Mouse (Mus musculus): Measurements from ENCODE around the gene Lsm5. TPM values are rescaled to one million over a fixed set of nuclear protein-coding genes. Genes with fewer than 3 reads are reported as not detected.

Gene Lsm5
- polyA plus RNA-seq, 1 experiment from 2014 or later, result 159 TPM

- Histone ChIP-seq H3K4me3 (no peak overlapping the region), H3K4me1 (peaks cover 7% of the 10 kb centered on the region; the same call in 1 of the 2 replicates), H3K36me3 (no peaks in the 10 kb centered on the region), H3K4me2 (replicated peaks) (no peak overlapping the region), H3K27me3 (no peaks in the 10 kb centered on the region), H3K27ac (no peak overlapping the region), H3K9ac (no peak overlapping the region), H3K9me3 (no peaks in the 10 kb centered on the region)
- WGBS, result 94% methylated on average over 3 of the region's 3 CpGs
- ATAC-seq (ENCODE audit: low FRiP score, low read depth), result no peak
Observed at GRCm38 (mm10) chr6:56688238-56688637, 16.3 kb downstream of the Lsm5 start.

- no peaks in the 10 kb centered on the region for H3K4me1 ChIP-seq
- H3K4me2 ChIP-seq (replicated peaks), result no peak overlapping the region
- WGBS, result 88% methylated on average over 3 of the region's 3 CpGs
- H3K27ac ChIP-seq, result no peak overlapping the region
- no peak overlapping the region for H3K9ac ChIP-seq
- no peak overlapping the region for H3K4me3 ChIP-seq
- no peak for ATAC-seq (ENCODE audit: low FRiP score, low read depth)
- no peaks in the 10 kb centered on the region for H3K9me3 ChIP-seq
- no peaks in the 10 kb centered on the region for H3K27me3 ChIP-seq
- no peaks in the 10 kb centered on the region for H3K36me3 ChIP-seq
Observed at GRCm38 (mm10) chr6:56664410-56664809, 40.1 kb downstream of the Lsm5 start.

GRCm38 (mm10) chr6:56655393-56655792 is 49.1 kb downstream of the Lsm5 start:
- peaks cover 52% of the 10 kb centered on the region for H3K27me3 ChIP-seq
- H3K9ac ChIP-seq, result no peak overlapping the region
- H3K4me2 ChIP-seq (replicated peaks), result no peak overlapping the region
- no peaks in the 10 kb centered on the region for H3K9me3 ChIP-seq
- H3K4me3 ChIP-seq, result no peak overlapping the region
- peaks cover 8% of the 10 kb centered on the region; the same call in 1 of the 2 replicates for H3K4me1 ChIP-seq
- 75% methylated on average over 8 of the region's 8 CpGs for WGBS
- H3K36me3 ChIP-seq, result no peaks in the 10 kb centered on the region
- no peak overlapping the region for H3K27ac ChIP-seq
- ATAC-seq (ENCODE audit: low FRiP score, low read depth), result no peak

- no peaks in the 10 kb centered on the region for H3K36me3 ChIP-seq
- peaks cover 52% of the 10 kb centered on the region for H3K27me3 ChIP-seq
- peak overlapping the region; percentile 67 for H3K4me2 ChIP-seq (replicated peaks)
- under 1% methylated on average over 36 of the region's 36 CpGs for WGBS
- H3K4me1 ChIP-seq, result peaks cover 8% of the 10 kb centered on the region; the same call in 1 of the 2 replicates
- H3K4me3 ChIP-seq, result peak overlapping the region; percentile 39
- H3K9ac ChIP-seq, result peak overlapping the region; percentile 5
- H3K9me3 ChIP-seq, result no peaks in the 10 kb centered on the region
- no peak overlapping the region for H3K27ac ChIP-seq
- ATAC-seq (ENCODE audit: low FRiP score, low read depth), result no peak
Observed at GRCm38 (mm10) chr6:56652121-56652592, 52.4 kb downstream of the Lsm5 start.

Other genes starting within 250 kb of the Lsm5 start
- 3.2 and 3.5 TPM in 2 replicates for gene Pde1c, start 135.6 kb downstream of the Lsm5 start, polyA plus RNA-seq (2015; fragmentation: Nextera tagmentation; extraction: Ambion mirVana)
- gene Avl9, start 10.2 kb upstream of the Lsm5 start, polyA plus RNA-seq (2015; fragmentation: Nextera tagmentation; extraction: Ambion mirVana), result 11.6 and 13.7 TPM in 2 replicates
- 28.0 and 30.5 TPM in 2 replicates for gene Kbtbd2, start 93.1 kb upstream of the Lsm5 start, polyA plus RNA-seq (2015; fragmentation: Nextera tagmentation; extraction: Ambion mirVana)
- 181 and 185 TPM in 2 replicates for gene Fkbp9, start 127.3 kb upstream of the Lsm5 start, polyA plus RNA-seq (2015; fragmentation: Nextera tagmentation; extraction: Ambion mirVana)
- gene Nt5c3, start 219.2 kb upstream of the Lsm5 start, polyA plus RNA-seq (2015; fragmentation: Nextera tagmentation; extraction: Ambion mirVana), result 63.0 and 67.0 TPM in 2 replicates
- gene Vmn1r4, start 219.3 kb upstream of the Lsm5 start, polyA plus RNA-seq (2015; fragmentation: Nextera tagmentation; extraction: Ambion mirVana), result 0.11 and 0.24 TPM in 2 replicates